Mouse (Mus musculus) erythroblast, embryonic 14.5 days (primary cell): ENCODE results near the gene Bdh1.

Source experiments
- GATA1 ChIP-seq: IDR thresholded peaks from 2 replicates; pipeline ENCODE4 v1.6.1; 2012; ENCODE audit warnings: low read length, inconsistent platforms, mixed read lengths
- TAL1 ChIP-seq: IDR thresholded peaks from 3 replicates; pipeline ENCODE4 v1.6.1; 2012; ENCODE audit warnings: low read length, inconsistent platforms, mixed read lengths

DNA sequence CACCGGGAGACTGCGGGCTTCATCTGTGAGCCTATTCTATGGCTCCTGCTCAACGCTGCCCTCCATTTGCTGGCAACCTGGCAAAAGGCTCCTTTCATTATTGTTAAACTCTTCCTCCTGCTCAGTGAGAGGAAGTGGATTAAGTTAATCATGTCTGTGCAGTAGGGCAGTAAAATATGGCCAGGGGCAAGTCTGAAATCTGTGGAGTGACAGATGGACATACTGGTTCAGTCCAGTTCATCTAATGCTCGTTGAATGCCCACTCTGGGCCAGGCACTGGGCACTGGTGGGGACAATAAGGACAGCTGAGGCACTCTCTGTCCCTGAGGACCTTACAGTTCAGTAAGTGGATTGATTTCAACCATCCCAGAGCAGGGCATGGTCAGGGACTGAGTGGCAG, 27.9 kb downstream of the Bdh1 start:
- TF ChIP-seq GATA1, result no peak
- no peak for TF ChIP-seq TAL1
